Mouse (Mus musculus) gastrocnemius, postnatal 10 days (tissue): ENCODE results near the gene Pip4k2c. TPM values are rescaled to one million over a fixed set of nuclear protein-coding genes. Genes with fewer than 3 reads are reported as not detected.
A peak's percentile ranks its signal among the peaks of the same experiment; 100 is the strongest.

ENCODE experiments used
- DNase-seq: peaks from one replicate; pipeline ENCODE4 v3.0.0; 2021; ENCODE audit warnings: mixed read lengths
- total RNA-seq, 2 experiments: library from RNA; stranded (reverse); gene quantifications; 2 replicates each; pipeline ENCODE4 v1.2.3; 2021

Pip4k2c gene
- total RNA-seq, 2 experiments from 2014 or later = 8.5 to 9.6 TPM

GRCm38 (mm10) chr10:127189116-127189650, 22.2 kb downstream of the Pip4k2c start:
- DNase-seq = peak; percentile 52

GRCm38 (mm10) chr10:127188465-127189115, 22.8 kb downstream of the Pip4k2c start:
- DNase-seq = peak; percentile 60

DNA sequence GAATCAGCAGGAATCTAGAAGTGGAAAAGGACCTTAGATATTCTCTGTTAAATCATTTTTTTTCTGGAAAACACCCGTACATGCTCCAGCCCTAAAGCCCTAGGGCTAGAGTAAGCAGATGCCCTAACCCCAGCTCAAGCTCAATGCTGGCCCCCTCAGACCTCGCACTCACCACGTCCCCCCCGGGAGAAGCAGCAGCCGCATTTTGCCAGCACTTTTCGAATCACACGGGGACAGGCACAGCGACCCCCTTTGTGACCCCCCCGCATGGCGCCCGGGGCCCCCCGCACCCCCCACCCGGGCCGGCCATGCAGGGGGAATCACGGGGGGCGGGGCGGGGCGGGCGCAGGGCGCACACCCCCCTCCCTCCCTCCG, 23.3 kb downstream of the Pip4k2c start:
- no peak for DNase-seq

DNA sequence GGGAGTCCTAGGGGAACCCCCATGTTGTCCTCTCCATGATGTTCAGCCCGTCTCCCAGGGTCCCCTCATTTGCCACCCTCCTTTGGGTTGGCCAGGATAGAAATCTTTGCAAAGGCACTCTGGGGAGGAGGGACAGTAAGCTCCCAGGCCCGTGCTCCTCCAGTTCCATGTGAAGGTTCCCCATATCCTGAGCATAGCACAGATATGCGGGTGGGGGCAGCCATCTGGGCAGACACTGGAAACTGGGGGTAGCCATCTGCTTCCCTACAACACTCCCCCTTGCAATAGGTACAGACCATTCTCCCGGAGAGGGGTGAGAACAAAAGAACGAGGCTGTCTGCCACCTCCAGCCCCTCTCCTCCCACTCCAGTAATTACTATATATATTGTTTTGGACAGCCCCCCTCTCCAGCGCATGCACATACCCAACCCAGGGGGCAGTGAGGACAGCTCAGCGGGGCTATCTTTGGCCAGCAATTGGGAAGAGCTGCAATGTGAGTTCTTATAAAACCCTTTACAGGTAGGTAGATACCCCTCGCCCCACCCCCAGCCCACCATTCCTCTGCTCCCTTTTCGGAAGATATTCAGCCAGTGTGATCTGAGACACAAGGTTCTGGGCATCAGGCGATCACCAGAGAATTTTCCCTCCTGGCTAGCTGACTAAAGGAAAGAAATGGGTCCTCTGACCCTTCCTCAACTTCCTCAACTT, 23.9 kb downstream of the Pip4k2c start:
- DNase-seq = no peak

DNA sequence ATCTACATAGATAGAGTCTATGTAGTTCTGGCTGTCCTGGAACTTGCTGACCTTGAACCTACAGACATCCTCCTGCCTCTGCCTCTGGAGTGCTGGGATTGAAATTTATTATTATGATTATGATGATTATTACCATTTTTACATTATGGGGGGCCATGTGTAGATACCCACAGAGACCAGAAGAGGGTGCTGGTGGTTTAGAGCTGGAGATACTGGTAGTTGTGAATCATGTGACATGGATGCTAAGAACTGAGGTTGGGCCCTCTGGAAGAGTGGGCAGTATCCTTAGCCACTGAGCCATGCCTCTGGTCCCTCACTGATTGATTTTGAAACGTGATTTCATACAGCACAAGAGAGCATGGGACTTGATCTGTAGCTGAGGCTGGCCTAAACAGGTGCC, 24.9 kb downstream of the Pip4k2c start:
- no peak for DNase-seq

- no peak for DNase-seq
Observed at GRCm38 (mm10) chr10:127185506-127185905, 25.9 kb downstream of the Pip4k2c start.

GRCm38 (mm10) chr10:127185101-127185500, 26.3 kb downstream of the Pip4k2c start:
- no peak for DNase-seq

DNA sequence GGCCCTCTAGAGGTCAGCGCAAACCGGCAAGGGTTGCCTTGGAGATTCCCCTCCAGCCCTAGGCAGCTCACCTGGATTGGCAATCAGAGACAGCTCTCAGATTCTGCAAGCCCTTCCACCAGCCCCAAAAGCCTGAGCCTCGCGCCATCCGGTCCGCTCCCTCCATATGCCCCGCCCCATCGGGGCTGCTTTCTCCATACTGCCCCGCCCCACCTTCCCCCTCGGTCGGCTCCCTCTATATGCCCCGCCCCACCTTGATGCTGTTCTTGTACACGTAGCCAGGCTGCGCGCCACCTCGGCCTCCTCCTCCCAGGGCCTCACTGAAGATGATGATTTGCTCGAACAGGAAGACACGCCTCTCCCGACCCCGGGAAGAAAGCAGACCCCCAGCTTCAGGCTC, 27.6 kb downstream of the Pip4k2c start:
- DNase-seq = no peak

DNA sequence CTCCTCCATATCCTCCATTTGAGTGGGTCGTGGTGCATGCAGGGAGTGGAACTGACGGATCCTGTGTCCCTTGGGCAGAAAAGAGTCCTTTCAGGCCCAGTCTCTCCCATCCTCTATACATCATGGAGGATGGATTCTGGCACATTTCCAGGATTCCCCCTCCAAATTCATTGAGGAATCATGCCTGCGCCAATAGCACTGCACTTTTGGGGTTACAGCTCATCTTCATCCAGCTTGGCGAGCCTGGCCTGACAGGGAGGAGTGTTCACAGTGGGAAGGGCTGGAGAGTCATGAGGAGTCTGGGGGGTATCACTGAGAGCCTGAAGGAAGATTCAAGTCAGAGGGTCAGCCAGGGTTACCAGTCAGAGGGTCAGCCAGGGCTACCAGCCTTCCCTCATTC, 28.8 kb downstream of the Pip4k2c start:
- no peak for DNase-seq

DNA sequence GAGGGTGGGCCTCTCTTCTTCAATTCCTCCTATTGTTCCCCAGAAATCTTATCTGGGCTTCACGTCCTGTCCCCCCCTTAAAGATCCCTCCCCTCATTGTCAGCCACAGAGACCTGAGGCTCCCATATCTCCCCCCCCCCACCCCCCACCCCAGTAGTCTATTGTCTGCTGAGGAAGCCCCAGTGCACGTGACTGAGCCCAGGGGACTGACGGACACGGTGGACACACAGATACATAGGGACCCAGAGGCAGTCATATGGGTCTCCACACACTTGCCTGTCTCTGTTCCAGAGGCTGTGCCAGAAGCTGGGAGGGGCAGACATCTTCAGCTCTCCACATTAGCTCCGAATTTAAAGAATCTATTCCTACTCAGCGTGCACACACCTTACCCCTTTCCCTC, 29.8 kb downstream of the Pip4k2c start:
- peak; percentile 2 for DNase-seq

- no peak for DNase-seq
Observed at GRCm38 (mm10) chr10:127180695-127181047, 30.7 kb downstream of the Pip4k2c start.

DNA sequence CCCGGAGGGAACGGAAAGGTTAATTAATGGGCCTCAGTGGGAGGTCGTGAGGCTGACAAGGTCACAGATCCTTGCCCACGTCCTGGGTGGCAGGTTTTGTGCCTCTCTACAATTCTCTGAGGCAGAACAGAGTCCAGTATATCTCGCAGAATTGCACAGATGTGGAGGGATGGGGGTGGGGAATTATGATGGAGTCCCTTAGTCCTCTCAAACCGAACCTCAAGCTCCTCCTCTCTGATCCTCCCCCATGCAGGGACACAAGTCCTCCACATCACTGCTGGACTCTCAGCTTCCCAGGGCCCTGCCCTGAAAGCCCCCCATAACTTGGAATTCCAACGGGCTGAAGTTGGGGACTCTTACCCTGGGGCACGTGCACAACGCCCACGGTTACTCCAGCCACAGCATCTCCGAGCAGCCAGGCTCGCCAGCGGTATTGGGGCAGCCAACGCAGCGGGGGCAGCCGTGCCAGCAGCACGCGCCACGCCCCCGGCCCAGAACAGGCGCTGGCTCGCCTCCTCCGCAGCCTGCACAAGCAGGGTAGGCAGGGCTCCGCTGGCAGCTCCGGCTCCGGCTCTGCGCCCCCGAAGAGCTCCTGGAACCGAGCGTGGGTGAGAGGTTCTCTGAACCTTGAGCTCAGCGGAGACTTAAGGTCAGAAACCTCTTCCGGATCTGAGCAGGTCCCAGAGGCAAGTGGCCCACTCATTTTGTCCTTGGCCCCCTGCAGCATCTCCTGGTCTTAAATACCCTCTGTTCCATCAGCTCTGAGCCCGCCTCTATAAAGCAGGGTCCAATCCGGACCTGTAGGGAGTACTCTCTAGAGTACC, 31.3 kb downstream of the Pip4k2c start, which contains the start of gene Slc26a10:
Gene Slc26a10 (minus strand): TSS at position 775 of the 824 bp plus-strand sequence.
- no peak for DNase-seq

DNA sequence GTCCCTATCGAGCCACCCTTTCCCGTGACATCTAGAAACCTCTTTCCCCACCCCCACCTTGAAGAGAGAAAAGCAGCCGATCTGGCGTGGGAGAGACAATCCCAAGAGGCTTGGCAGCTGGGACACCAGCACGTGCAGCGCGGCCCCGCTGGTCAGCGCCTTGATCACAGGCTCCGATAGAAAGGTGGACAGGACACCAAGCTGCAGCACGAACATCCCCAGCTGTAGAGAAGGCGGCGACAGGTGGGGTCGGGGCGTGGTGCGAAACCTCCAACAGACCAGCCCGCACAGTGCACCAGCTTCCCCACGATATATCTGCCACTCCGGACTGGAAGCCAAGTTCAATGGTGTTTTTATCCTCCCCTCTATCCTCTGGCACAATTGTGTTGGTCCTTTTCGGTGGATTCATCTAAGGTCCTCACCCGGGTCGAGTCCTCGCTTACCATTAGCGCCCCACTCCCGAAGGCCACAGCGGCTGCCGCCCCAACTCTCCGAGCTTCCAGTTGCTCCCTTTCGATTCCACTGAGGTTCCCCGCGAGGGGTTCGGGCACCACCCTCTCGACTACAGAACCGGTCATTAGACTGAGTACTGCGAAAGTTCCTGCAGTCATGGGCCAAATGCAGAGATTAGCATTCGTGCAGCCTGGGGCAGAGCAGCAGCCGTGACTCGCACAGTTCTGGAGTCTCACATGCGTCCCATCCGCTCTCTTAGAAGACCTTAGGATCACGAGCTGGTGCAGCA, 32.9 kb downstream of the Pip4k2c start:
- no peak for DNase-seq

- peak; percentile 80 for DNase-seq
Observed at GRCm38 (mm10) chr10:127177719-127178118, 33.7 kb downstream of the Pip4k2c start.

DNA sequence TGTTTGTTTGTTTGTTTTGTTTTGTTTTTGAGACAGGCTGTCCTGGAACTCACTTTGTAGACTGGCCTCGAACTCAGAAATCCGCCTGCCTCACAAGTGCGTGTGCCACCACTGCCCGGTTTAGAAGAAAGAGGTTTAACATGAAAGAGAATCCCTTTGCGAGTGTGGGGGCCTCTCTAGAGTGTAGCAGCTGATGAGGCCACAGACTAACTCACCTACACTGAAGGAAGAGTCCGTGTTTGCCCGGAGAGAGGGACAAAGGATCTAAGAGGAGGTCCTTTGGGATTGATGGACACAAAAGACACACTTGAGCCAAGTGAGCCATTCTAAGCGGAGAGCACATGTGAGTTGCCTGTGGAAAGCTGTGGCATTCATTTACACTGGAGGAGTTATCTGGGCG, 34.1 kb downstream of the Pip4k2c start:
- no peak for DNase-seq

DNA sequence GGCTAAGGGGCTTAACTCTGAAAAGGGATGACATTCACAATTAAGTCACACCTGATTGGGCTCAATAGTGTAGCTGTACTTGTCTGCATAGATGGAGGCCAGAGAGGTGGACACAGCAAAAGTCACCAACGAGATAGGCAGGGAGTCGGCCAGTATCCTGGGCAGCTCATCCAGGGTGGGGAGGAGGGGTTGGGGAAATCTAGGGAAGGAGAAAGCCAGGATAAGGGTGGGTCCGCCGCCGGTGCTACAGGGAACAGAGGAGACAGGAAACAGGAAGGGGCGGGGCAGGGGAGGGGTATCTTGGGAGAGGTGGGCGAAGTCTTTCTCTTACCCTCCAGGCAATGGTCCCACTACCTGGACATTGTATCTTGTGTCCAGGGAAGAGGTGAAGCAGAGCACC, 34.6 kb downstream of the Pip4k2c start:
- no peak for DNase-seq

DNA sequence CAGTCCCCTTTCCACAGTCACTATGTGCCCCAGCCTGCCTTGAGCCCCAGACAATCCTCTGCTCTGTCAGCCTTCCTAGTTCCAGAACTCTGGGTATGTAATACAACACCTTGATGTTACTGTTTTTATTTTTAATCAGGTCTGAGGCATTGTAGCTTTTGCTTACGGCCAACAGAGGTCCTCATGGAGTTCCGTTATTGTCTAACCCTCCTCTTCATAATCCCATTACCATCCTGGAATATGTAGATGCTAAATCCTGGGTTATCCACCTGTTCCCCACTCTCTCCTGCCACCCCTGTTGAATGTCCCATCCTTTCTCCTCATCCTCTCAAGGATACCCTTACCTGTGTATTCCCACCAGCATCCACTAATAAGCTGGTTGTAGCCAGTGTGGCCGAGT, 35.2 kb downstream of the Pip4k2c start:
- DNase-seq = no peak

- no peak for DNase-seq
Observed at GRCm38 (mm10) chr10:127174170-127174569, 37.2 kb downstream of the Pip4k2c start.

GRCm38 (mm10) chr10:127173148-127174065, 38.0 kb downstream of the Pip4k2c start:
- no peak for DNase-seq

GRCm38 (mm10) chr10:127171631-127172200, 39.7 kb downstream of the Pip4k2c start:
- DNase-seq = no peak

- peak; percentile 71 for DNase-seq
Observed at GRCm38 (mm10) chr10:127170837-127171272, 40.5 kb downstream of the Pip4k2c start.
